Mouse (Mus musculus) kidney, adult 2 months (tissue): ENCODE data around the gene Fbxw17.

Experiments
- CTCF ChIP-seq: fragments of 200-500 bp; conservative IDR thresholded peaks from 2 replicates; pipeline ENCODE4 v1.5.1; 2011; ENCODE audit warnings: low read depth, mild to moderate bottlenecking, control low read depth, low read length, moderate library complexity, mixed read lengths; ENCODE audit not compliant: insufficient read depth, insufficient read length
- POLR2A ChIP-seq: fragments of 200-500 bp; IDR thresholded peaks from one replicate; pipeline ENCODE4 v1.6.1; 2011; ENCODE audit warnings: low read depth, low read length, control low read depth

GRCm38 (mm10) chr13:50464621-50465562 is 47.2 kb downstream of the Fbxw17 start:
- TF ChIP-seq POLR2A (no peak), CTCF (no peak)
